Mouse (Mus musculus) megakaryocyte-erythroid progenitor cell, adult 5-6 weeks (primary cell): ENCODE measurements at regions not wholly inside any gene's neighbourhood (a gene's known extent, or its start where the extent isn't known, plus 50 kb on each side); places are given as distances from the start of the nearest gene placed in this dataset.

Source experiments
- ATAC-seq: replicated peaks from 2 replicates; pipeline ENCODE4 v1.8.0; 2016; ENCODE audit warnings: mild to moderate bottlenecking, inconsistent platforms; ENCODE audit not compliant: severe bottlenecking, poor library complexity, low FRiP score, low TSS enrichment

- no peak for ATAC-seq
Measured at GRCm38 (mm10) chr12:110126525-110126924, 152.3 kb upstream of the Dio3 start.

GRCm38 (mm10) chr12:110145379-110145778 lies 133.5 kb upstream of the Dio3 start:
- ATAC-seq = no peak

GRCm38 (mm10) chr12:110154225-110154962 lies 124.5 kb upstream of the Dio3 start:
- ATAC-seq = no peak

- no peak for ATAC-seq
Measured at GRCm38 (mm10) chr12:110154963-110155325, 123.9 kb upstream of the Dio3 start.

DNA sequence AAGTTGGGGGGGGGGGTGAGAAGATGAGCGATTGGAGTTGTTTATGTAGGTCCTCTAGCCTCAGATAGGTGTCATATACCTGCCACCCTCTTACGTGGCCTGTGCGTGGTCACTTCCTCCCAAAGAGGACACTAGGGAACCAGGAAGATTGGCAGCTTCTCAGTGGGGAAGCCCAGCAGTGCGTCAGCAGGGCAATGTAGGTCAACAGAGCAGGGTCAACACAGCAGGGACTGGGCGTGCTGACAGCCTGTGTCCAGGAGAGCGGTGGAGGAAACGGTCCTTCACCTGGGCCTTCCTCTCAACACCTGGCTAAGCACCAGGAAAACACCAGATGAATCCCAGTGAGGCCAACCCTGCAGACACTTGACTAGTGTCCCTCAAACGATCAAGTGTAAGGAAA lies 122.4 kb upstream of the Dio3 start:
- ATAC-seq = no peak

- ATAC-seq = no peak
Measured at GRCm38 (mm10) chr12:110157998-110158747, 120.7 kb upstream of the Dio3 start.

DNA sequence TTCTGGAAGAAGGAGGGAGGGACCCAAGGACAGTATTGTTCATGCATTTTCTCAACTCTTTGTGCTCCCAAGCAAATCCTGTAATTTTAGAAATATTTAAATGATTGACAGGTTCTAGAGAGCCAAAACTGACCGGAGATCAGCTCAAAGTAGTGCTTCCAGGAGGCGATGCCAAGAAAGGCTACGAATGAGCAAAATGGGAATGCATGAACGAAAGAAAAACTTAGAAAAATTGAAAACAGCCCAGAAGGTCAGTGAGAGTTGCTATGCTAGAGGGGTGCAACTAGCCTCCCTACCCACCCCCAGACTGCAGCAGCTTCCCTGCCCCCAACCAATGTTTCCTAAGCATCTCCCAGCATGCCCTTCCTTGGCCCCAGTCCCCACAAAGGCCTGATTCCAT lies 117.6 kb upstream of the Dio3 start:
- ATAC-seq = no peak

DNA sequence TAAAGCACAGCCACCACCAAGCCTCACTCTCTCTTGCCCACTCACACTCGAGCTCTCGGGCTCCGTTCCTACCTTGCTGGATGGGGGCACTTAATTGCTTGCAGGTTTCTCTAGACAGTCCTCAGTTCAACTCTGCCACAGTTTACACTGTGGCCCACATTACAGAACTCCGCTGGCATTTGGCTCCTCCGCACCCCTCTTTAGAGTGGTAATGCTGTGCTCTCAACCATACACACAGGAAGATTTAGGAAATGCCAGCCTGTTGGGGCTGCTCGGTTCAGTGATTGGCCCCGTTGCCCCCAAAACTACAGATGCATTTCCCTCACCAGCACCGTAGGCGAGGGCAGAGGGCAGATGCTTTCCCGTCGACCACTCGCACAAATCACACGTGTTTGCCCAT lies 113.4 kb upstream of the Dio3 start:
- ATAC-seq = no peak

GRCm38 (mm10) chr12:110168407-110168806 lies 110.5 kb upstream of the Dio3 start:
- ATAC-seq = no peak

GRCm38 (mm10) chr12:110169261-110169660 lies 109.6 kb upstream of the Dio3 start:
- no peak for ATAC-seq

- no peak for ATAC-seq
Measured at GRCm38 (mm10) chr12:110170496-110170895, 108.4 kb upstream of the Dio3 start.

- ATAC-seq = no peak
Measured at GRCm38 (mm10) chr12:110177826-110178225, 101.0 kb upstream of the Dio3 start.

GRCm38 (mm10) chr12:110183473-110183872 lies 95.4 kb upstream of the Dio3 start:
- no peak for ATAC-seq

GRCm38 (mm10) chr12:110185399-110185798 lies 93.5 kb upstream of the Dio3 start:
- no peak for ATAC-seq

DNA sequence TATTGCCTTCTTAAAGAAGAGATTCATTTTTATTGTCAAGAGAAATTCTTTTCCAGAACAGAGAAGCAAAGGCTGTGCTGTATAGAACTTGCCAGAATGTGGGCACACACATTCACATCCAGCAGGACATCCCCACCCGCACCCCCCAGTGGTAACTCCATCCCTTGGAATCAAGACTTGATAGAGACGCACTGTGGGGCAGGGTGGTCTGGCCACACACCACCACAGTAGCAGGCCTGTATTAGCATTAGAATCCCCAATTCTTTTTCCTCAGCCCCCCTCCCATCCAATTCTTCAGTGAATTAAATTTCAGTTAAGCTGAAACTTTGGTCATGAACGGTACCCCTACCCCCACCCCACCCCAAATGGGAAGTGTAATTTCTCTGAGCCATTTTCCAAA lies 92.5 kb upstream of the Dio3 start:
- ATAC-seq = no peak

DNA sequence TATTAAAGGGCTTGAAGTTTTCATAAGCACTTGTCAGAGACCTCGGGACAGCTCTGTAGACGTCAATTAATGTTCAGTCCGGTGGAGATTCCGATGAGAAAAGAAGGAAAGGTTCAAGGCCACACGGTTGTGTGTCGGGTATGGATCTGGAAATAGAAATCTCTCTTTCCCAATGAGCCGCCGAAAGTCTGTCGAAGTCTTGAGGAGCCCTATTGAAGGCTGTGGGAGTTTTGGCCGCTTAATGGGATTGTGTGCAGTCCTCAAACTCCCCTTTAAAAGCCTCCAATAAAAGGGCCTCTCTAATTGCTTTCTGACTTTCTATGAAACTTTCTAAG lies 92.0 kb upstream of the Dio3 start:
- ATAC-seq = no peak

- no peak for ATAC-seq
Measured at GRCm38 (mm10) chr12:110187246-110188135, 91.4 kb upstream of the Dio3 start.

GRCm38 (mm10) chr12:110188136-110188631 lies 90.7 kb upstream of the Dio3 start:
- ATAC-seq = no peak

- no peak for ATAC-seq
Measured at GRCm38 (mm10) chr12:110188641-110189328, 90.1 kb upstream of the Dio3 start.

- ATAC-seq = no peak
Measured at GRCm38 (mm10) chr12:110189329-110189642, 89.6 kb upstream of the Dio3 start.
